Mouse (Mus musculus): ENCODE measurements at regions not wholly inside any gene's neighbourhood (a gene's known extent, or its start where the extent isn't known, plus 50 kb on each side); places are given as distances from the start of the nearest gene placed in this dataset.

DNA sequence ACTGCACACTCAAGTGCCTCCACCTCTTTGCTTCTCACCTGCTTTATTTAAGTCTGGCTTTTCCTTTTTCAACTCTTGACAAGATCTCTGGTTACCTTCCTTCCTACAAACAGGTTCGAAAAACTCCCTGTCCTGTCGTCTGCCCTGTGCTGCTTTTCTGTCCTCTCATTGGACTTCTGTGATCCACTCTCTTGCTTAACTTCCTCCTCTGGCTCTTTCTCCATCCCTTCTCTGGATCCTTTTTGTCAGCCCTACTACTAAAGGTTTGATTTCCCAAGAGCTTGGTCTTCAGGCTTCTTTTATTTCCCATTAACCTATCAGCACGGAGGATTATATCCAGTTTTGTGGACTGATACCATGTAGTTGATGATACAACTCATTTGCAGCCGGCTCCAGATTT, 149.8 kb downstream of the Satb1 start:
- no peak for DNase-seq

DNA sequence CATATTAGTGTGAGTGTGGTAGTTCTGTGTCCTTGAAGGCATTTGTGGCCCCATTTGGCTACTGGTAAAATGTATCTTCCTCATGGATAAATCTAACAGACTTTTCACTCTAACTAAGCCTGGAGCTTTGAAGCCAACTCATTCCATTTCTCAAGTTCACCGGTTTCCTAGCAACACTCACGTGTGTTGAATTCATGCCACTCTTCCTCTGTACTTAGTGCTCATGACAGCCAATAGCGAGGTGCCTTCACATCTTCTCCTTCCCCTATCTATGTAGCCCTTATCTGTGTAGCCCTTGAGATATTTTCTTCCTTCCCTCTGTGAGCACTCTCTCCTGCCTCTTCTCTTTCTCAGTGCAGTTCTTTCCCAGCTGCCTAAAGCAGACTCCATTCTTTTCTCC, 150.7 kb downstream of the Satb1 start:
- no peak for DNase-seq

DNA sequence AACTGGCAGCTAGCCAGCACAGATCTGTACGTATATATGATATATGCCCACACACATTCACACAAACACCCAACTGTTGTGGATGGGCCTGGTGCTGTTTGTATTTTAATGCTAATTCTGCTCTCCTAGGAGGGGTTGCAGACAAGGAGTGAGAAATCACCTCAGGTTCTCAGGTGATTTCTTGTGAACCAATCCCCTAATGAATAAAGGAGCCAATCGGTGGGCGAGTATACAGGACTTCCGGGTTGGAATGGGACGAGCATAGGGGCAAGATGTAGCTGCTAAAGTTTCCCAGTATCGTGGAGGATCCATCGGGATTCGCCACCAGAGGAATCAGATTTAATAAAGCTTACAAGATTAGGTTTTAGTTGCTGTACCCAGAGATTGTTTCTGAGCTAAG, 155.6 kb downstream of the Satb1 start:
- DNase-seq: no peak

DNA sequence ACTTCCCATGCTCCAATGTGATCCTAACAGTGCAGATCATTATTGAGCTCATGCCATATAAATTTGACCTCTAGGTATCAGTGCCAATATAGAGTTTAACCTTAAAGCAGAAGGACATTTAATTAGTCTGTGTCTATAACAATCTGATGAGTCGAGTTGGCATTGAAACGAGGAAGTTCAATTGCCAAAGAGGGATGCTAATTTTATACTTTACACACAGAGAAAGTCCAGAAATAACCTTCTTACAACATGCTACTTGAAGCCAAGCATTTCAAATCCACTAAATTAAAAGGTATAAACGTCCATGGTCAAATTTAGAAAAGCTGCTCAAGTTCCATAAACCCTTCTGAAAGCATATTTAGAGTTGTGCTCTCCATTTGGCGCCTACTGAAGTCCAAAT, 174.7 kb downstream of the Satb1 start:
- no peak for DNase-seq

DNA sequence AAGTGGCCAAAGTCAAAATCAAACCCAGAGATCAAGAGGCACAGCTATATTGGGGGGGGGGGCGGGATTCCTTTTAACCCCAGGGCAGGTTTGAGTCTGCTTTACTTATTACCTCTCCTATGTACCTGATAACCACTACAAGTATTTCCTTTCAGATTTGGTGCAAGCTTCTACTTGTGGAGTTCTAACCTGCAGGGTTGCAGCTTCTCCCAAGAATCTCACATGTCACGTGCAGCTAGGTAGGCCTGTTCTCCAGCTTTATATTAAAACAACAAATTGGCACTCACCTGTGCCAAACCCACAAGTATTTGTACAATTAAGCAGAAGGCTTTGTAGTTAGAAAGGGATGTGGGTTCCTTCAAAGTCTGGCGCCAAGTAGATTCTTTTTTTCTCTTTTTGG, 179.2 kb downstream of the Satb1 start:
- no peak for DNase-seq

DNA sequence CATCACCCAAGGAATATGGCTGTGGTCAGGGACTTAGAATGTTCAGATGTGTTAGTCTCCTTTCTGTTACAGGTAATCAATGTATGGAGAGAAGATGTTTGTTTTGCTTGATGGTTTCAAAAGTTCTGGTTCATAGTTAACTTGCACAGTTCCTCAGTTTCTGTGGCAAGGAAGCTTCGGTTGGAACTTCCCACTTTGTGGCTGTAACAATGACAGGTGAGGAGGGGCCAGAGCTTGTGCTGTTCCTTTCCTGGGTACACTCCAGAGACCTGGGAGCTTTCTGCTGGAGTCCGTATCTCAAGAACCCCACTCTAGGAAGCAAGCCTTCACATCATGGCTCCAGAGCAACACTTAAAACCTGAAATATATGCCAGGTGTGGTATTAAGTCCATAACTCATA, 181.2 kb downstream of the Satb1 start:
- no peak for DNase-seq

DNA sequence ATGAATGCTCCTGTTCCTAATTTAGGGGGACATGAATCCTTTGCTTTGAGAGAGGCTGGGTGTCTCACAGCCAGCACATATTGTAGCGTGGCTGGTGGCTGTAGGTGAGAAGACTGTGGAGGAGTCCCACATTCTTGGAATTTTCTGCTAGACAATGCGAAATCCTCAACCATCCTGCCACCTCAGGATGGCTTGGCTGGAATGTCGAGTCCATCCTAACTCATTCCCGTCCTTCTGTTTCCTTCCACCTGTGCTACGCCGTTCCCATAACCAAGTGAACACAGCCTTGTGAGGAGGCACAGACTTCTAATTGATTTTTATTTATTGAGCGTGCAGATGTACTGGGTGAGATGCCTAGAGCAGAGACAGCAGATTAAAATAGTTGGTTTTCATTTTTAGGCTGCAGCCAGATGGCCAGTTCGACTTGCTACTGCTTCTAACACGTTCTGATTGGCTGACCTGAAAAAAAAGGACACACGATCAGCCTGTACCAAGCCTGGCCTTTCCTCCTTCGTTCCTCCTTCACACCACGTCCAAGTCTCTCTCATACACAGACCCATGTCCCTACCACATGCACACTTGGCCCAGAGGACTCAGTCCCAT, 183.8 kb downstream of the Satb1 start:
- DNase-seq: no peak

DNA sequence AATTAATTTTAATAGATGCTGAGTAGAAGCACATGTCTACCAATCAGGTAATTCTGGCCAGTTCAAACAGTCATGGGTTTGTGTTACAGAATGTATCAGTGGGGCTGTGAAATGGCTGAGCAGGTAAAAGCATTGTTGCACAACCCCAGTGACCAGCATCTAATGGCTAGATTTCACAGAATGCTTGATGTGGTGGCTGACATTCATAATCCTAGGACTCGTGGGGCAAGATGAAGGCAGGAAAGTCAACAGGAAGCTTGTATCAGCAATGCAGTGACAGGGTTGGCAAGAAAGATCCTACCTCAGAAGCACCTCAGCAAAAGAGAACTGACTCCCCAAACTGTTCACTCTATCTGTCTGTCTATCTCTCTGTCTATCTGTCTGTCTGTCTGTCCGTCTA, 186.7 kb downstream of the Satb1 start:
- DNase-seq: no peak

DNA sequence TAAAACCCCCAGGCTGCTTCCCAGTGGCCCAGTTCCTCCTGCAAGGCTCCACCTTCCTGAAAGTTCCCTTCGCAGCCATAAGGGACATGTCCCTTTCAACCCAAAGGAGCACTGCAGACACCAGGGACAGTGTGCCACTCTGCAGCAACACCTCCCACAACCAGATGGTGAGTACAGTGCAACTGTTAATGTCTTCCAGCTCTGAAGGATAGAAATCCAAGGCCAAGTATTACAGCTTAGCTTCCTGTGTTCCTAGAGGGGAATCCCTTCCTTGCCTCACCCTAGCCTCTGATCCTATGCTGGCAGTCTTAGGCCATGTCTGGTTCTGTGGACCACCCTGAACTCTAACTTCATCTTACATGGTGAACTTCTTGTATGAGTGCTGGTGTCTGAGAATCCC, 187.2 kb downstream of the Satb1 start:
- no peak for DNase-seq

DNA sequence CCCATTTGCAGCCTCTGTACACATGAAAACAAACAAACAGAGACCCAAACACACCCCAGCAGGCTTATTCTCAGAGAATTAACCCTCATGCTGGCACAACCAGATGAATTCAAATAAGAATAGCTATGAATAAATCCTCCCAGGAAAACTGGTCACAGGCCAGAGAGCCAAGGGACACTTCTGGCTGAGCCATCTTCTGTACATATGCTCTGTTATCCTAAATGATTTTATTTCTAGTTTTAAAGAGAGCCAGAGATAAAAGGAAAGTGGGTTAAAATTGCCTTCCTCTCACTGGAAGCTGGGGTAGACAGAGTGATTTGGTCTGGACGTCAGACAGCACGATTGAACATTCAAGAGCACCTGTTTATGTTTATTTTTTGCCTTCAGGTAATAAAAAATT, 190.4 kb downstream of the Satb1 start:
- DNase-seq: no peak

DNA sequence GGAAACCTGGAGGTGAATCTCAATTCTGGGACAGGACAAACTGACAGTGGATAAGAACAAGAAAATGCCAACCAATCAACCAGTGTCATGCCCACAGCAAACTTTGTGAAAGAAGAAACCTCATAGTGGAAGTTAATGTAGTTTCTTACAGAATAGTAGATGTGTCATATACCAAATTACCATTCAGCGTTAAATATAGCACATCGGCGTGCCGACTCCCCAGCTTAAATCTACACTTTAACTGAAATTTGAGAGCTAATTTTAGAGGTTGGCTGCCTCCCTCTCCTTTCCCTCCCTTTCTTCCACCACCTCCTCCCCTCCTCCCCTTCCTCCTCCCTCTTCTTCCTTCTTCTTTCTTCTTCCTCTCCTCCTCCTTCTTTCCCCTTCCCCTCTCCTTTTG, 197.2 kb downstream of the Satb1 start:
- DNase-seq: no peak

DNA sequence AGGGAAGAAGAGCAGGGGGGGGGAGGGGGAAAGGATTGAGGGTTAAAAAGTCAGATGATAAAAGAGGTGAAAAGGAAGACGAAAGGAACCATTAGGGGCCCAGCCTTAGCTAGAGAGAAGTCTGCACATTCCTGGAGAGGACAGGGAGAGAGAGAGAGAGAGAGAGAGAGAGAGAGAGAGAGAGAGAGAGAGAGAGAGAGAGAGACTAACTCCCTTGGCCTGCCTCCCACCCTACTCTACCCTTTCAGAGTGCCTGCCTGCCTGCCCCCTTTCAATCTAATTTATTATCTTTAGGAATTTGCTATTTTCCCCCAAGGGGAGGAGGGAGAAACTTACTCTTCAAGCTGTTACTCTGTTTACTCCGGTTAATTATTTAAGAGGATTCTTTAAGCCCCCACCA, 201.5 kb downstream of the Satb1 start:
- DNase-seq: no peak

DNA sequence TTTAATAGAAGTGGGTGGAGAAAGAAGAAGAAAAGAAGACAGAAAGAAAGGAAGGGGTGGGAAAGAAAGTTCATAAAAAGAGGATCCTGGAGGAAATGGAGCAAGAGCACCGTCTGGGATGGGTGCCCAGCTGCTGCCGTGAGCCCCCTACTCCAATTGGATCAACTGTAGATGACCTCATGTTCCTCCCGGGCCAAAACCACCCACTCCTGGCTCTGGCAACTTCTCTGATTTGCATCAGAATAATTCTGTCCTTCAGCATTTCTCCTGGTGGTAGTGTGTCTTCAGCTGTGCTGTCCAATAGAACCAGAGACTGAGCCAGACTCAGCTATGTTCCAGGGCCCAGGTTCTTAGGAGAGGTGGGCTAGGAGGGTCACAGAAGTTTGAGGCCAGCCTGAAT, 212.6 kb downstream of the Satb1 start:
- DNase-seq: no peak

DNA sequence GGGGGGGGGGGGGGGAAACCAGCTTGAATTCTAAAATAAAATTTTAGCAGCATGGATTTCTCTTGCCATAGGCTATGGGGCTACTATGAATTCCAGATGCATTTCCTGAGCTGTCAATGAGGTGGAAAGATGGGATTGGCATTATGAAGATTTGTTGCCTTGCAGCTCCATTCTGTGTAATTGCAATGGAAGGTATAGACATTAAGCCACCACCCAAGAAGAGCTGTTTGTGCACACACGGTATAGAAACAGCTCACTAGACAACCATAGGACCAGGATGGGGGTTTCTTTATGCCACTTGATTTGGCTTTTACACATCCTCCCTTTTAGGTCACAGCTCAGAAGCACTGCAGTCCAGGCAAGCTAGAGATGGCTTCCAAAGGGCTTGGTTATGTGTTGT, 247.8 kb downstream of the Satb1 start:
- DNase-seq: no peak

DNA sequence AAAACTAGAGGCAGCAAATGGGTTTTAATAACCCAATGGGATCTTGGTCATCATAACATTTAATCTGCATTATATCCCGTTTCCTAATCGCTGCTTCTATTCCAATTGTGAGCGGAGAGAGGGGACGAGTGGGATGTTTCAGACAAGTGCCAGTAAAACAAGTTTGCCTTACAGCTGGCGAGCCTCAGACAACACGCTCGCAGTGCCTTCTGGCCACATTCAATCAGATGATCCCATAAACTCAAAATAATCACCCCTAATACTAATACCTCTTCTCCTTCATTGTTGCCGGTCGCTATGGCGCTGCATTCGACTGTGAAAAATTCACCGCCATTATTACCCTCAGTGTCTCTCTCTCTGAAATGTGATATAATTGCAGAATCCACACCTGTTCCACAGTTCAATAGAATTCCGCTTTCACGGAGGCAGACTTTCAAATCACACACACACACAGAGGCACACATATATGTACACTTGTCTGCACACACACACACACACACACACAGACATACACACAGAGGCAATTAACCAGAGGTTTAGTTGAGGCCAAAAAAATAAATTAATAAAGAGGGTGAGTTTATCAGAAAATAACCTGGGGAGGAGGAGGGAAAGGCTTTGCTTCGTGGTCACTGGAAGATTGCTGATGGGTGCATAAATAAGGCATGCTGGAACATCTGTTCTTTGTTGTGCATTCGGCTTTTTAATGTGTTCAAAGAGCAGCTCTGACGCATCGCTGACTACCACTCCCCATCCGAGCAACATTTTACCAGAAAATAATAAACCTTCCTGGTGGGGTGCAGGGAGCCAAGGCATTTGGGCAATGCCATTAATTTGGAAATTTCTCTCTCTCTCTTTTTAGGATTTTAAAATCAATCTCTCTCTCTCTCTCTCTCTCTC, 248.9 kb downstream of the Satb1 start:
- DNase-seq: no peak

DNA sequence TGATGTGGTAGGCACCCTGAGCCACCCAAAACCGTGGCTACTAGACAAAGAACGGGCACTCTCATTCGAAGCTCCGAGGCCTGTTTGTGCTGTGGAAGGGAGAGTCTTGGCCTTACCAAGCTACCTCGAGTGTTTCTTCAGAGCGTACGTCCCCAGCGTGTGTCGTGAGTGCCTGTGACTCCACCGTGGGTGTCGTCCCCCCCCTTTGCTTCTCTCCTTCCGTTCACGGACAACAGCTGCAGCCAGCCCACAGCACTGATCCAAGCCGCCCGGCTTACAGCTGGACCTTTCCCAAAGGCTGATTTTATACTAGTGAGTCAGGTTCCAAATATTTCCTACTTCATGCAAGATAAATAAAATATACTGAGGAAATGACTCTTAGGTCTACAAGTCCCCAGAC, 249.8 kb downstream of the Satb1 start:
- peak; percentile 10 for DNase-seq

DNA sequence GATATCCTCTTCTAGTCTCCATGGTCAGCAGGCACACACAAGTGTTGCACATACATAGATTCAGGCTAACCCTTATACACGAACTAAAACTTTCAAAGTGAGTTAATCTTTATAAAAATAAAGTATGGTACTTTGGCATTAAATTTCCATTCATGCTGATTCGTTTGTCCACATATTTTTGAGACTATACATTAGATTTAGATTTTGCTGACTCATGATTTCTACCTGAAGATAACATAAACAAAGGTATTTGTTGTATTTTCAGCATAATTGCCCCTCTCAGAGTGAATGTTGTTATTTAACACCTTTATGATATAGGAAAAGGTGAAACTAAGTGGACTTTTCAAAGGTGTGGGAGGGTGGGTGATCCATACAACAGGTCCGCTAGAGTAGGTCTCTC, 277.2 kb downstream of the Satb1 start:
- no peak for DNase-seq

DNA sequence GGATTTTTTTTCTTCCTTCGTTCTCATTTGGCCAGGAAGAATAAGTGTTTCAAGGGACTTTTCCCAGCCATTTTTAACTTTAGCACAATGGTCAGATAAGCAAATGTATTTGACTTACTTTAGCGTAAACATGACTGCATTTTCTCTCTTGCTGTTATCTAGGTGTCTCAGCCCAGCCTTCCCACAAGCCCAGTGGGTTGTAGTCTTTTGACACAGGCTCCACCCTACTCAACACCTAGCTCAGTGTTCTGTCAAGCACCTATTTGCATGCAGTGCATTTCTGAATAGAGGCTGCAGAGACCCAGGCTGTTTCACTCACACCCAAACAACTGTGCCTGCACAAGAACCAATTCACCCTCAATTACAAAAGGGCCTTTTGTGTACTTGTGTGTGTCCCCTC, 278.6 kb downstream of the Satb1 start:
- DNase-seq: peak; percentile 24

DNA sequence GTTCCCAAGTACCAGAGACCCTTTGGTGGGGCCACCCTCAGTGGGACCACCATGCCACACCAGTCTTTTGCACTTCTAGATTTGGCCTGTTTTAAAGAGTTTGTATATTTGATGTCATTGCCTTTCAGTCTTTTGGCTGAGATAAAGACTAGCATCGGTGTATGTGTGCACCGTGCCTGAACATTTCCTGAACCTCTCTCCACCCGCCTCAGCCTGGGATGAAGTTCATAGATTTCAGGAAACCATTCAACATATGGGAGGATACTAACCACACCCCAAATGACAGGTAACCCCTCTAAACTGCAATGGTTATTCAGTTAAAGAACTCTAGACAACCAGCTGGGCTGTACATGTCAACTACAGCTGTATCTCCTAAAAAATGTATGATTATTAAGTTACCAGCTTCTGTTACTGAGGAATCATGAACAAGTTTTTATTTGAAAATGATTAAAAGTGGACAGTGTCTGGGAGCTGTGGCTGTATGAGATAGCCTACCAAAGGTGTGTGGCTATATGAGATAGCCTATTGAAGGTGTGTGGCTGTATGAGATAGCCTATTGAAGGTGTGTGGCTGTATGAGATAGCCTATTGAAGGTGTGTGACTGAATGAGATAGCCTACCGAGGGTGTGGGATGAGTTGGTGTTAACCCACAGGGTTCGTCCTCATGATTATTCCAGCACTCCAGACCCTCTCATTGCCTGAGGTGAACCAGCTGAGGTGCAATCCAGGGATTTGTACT, 280.6 kb downstream of the Satb1 start:
- DNase-seq: peak; percentile 17

DNA sequence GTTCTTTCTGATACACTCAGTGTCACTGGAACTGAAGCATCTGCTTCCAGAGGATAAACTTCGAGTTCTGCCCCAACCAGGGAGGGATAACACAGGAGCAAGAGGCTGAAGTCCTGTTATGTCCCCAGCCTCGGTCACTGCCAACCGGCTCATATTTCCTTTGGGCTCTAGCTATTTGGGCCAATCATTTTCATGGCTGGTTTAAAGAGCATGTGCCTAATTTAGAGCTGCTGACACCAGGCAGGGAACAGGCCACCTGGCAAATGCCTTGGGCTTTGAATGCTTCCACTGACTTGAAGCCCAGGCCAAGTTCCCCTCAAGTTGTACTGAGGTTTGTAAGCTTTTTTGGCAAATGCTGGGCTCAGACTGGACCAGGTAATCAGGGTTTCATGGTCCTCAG, 286.1 kb downstream of the Satb1 start:
- no peak for DNase-seq

DNA sequence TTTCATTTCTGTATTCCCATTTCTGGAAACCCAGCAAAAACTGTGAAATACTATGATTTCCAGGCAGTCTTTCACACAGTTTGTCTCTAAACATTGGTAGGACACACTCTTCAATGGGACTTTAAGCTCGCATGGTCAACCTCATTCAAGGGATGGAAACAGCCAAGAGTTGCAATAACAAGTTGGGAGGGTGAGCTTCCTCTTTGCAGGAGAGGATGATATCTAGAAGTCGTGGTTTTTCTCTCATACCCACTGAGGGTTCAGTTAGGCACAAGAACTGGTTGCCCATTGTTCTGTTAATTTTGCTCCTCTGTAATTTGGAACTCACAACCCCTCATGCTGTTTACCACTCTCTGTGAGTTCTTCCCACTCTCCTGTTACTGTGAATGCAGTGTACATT, 290.5 kb downstream of the Satb1 start:
- DNase-seq: no peak

DNA sequence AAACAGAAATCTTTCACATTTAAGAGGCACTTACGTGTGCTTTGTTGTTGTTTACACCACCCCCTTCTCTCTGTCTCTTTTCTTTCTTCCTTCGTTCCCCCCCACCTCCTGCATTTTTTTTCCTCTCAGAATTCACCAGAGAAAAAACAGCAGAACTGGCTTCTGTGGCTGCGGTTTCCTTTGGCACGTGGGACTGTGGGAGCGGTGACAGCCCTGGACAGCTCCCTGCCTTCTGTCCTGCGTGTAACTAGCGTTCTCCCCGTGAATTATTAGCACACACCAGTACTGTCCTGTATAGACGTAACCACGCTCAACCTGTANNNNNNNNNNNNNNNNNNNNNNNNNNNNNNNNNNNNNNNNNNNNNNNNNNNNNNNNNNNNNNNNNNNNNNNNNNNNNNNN, 298.4 kb downstream of the Satb1 start:
- DNase-seq: no peak

DNA sequence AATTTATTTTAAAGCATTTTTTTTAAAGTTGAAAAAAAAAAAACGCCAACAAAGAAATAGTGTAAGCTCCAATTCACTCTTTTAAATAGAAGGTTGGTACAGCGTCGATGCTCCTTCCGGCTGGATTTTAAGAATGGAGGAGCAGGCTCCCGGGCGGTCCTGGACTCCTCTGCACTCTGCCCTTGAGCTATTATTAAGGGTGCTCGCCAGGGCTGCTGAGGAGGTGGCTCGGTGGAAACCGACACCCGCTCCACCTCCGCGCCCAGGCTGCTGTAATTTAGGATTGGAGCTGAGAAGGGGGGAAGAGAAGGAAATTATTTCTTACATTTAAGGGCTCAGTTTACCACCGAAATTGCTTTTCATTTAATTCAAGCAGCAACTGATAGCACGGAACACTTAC, 298.8 kb downstream of the Satb1 start:
- DNase-seq: no peak

DNA sequence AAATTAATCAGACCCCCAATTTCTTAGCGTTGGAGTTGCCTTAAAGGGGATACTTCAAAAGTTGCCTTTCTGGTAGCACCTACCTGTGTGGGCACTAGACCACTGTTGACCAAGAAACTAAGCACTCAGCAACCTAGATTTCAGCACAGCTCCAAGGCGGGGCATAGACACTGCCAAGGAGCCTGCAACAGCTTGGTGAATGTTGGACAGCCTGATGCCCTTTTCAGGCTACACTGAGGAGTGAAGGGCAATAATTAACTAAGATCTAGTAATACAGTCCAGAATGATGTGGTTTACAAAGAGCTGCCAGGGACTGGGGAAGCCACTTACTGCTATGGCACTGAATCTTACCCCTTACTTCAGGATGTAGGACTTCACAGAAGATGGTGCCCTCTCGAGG, 304.9 kb downstream of the Satb1 start:
- no peak for DNase-seq

All from liver (tissue).